Mouse (Mus musculus) cortical plate, adult 2 months (tissue): ENCODE results near the gene Gm10226.

ENCODE experiments used
- CTCF ChIP-seq: fragments of 200-500 bp; IDR thresholded peaks from 2 replicates; pipeline ENCODE4 v1.5.1; 2011; ENCODE audit warnings: mild to moderate bottlenecking, control low read depth, low read length; ENCODE audit not compliant: insufficient read depth; ENCODE audit errors: extremely low read depth
- POLR2A ChIP-seq: fragments of 200-500 bp; IDR thresholded peaks from 2 replicates; pipeline ENCODE4 v1.6.1; 2011; ENCODE audit warnings: mild to moderate bottlenecking, low read length, control low read depth; ENCODE audit not compliant: insufficient read depth; ENCODE audit errors: extremely low read depth

- TF ChIP-seq CTCF (no peak), POLR2A (no peak)
Observed at GRCm38 (mm10) chr17:21648791-21649190, 42.9 kb upstream of the Gm10226 start.
